Mouse (Mus musculus) ES-E14 (cell line): ENCODE measurements around the gene Zfp648.

ENCODE experiments used
- CHD2 ChIP-seq: IDR thresholded peaks from 2 replicates; pipeline ENCODE4 v1.6.1; 2014; ENCODE audit warnings: mild to moderate bottlenecking, low read depth, low read length, inconsistent platforms
- HCFC1 ChIP-seq: IDR thresholded peaks from 2 replicates; pipeline ENCODE4 v1.6.1; 2012; ENCODE audit warnings: low read length, inconsistent platforms, borderline replicate concordance; ENCODE audit not compliant: insufficient read depth
- MAFK ChIP-seq: IDR thresholded peaks from 2 replicates; pipeline ENCODE4 v1.6.1; 2014; ENCODE audit warnings: mild to moderate bottlenecking, low read depth, low read length, inconsistent platforms; ENCODE audit not compliant: insufficient read depth
- ZC3H11A ChIP-seq: IDR thresholded peaks from 2 replicates; pipeline ENCODE4 v1.6.1; 2012; ENCODE audit warnings: low read depth, mild to moderate bottlenecking, inconsistent platforms, low read length, borderline replicate concordance

- TF ChIP-seq ZC3H11A (no peak), HCFC1 (no peak), CHD2 (no peak), MAFK (no peak)
These were observed 11.0 kb upstream of the Zfp648 start for GRCm38 (mm10) chr1:154189842-154190530.
